Mouse (Mus musculus) G1E (cell line): ENCODE measurements around the gene Lctl.
"Not testable (repeated sequence)": the region's sequence is repeated elsewhere in the genome, so short reads cannot be mapped to it uniquely, and the experiment has no call there.

Experiments
- CTCF ChIP-seq: IDR thresholded peaks from 2 replicates; pipeline ENCODE4 v1.5.1; 2012; ENCODE audit warnings: low read depth, low read length, inconsistent platforms, mixed read lengths
- POLR2AphosphoS5 ChIP-seq: IDR thresholded peaks from 2 replicates; pipeline ENCODE4 v1.6.1; 2012; ENCODE audit warnings: low read depth, low read length, inconsistent platforms; ENCODE audit not compliant: insufficient replicate concordance

DNA sequence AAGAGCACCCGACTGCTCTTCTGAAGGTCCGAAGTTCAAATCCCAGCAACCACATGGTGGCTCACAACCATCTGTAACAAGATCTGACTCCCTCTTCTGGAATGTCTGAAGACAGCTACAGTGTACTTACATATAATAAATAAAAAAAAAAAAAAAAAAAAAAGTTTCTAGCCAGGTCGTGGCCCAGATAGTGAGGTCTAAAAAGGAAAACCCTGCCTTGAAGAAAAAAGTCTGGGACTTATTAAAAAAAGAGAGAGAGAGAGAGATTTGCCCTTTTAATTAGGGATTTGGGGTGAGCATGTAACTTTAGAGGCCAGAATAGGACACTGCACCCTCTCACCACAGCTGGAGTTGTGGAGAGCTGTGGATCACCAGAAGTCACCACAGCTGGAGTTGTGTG lies 53.0 kb downstream of the Lctl start:
- not testable (repeated sequence) for TF ChIP-seq CTCF, POLR2AphosphoS5
